Comparison of ENCODE assay signal across 9 mouse cellular contexts in the genomic region with DNA sequence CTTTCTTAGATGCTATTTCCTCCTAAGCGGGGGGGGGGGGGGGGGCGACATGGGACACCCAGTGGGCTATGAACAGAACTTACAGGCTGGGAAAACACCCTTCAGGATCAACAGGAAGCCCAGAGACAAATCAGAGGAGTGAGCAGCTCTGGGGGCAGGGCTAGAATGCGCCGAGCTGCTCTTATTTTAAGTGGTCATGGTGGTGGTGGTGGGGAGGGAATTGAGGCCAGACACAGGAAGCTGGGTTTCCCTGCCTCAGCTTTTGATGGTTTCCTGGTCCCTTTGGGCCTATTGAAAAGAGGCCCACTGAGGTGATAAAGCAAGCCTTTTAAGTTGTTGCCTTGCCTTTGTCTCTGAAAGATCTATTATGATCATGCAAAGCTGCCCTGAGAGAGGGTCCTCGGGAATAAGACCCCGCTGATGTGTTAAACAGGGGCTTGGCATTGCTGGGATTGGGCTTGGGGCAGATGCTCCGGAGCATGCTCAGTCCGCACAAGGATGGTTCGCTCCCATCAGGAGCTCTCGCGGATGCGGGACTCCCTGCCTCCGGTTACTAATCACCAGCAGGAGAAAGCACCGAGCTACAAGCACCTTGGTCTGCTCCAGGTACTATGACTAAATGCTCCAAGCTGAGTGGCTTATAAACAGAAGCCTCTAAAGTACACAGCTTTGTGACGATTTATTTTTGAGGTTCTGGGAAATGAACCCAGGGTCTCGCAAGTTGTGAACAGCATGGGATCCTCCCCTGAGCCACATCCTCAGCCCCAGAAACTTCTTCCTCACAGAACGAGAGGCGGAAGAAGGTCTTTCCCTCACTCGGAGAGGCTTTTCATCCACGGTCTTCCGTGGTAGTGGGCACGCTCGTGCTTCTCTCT. TPM values are rescaled to one million over a fixed set of nuclear protein-coding genes. Genes with fewer than 3 reads are reported as not detected.
DNase-seq lines count a peak whose midpoint lies in the region; ATAC-seq lines count a peak whose summit lies in the region.
"Had no signal": no experiment of that assay in that cellular context is flagged by ENCODE, and none has a peak within 500 bp of the region (broad histone marks: within the 10 kb centered on the region; RNA-seq: fewer than 3 reads in every experiment).

No protein-coding gene starts in this region.

- H3K9ac ChIP-seq in hindbrain, embryonic 13.5 days: no peak overlapping the region
- no peak overlapping the region for H3K9ac ChIP-seq in midbrain, embryonic 13.5 days (replicated peaks)

- peak; percentile 85 for DNase-seq in heart, adult 11 months
- DNase-seq in heart, adult 9 months (ENCODE audit: low spot score in 2 of 2): no peak
- peak; percentile 78 for DNase-seq in T-cell, adult 2 months (ENCODE audit: low spot score)
- no peak for DNase-seq in Muller cell, postnatal 12 days (ENCODE audit: inconsistent ontology term)
- no peak for DNase-seq in layer of hippocampus, postnatal 14 days (ENCODE audit: low spot score in 2 of 2)
- DNase-seq in urinary bladder, postnatal 25 days (ENCODE audit: low spot score): no peak
- DNase-seq: lung, postnatal 14 days had no signal

- H3K4me1 ChIP-seq in hindbrain, embryonic 13.5 days (replicated peaks): peaks cover 17% of the 10 kb centered on the region
- peaks cover 14% of the 10 kb centered on the region for H3K4me1 ChIP-seq in midbrain, embryonic 13.5 days (replicated peaks)

- H3K27me3 ChIP-seq in hindbrain, embryonic 13.5 days: no peaks in the 10 kb centered on the region
- H3K27me3 ChIP-seq in midbrain, embryonic 13.5 days: no peaks in the 10 kb centered on the region

- WGBS in hindbrain, embryonic 13.5 days: 37% methylated on average over 23 of the region's 23 CpGs
- 38% methylated on average over 23 of the region's 23 CpGs for WGBS in midbrain, embryonic 13.5 days

- no peak overlapping the region for H3K4me3 ChIP-seq in hindbrain, embryonic 13.5 days
- no peak overlapping the region for H3K4me3 ChIP-seq in midbrain, embryonic 13.5 days (replicated peaks)

- H3K4me2 ChIP-seq in hindbrain, embryonic 13.5 days: peak overlapping the region; percentile 27
- peak overlapping the region; percentile 35 for H3K4me2 ChIP-seq in midbrain, embryonic 13.5 days (replicated peaks)

- no peaks in the 10 kb centered on the region for H3K36me3 ChIP-seq in hindbrain, embryonic 13.5 days
- H3K36me3 ChIP-seq in midbrain, embryonic 13.5 days: no peaks in the 10 kb centered on the region

- H3K27ac ChIP-seq in hindbrain, embryonic 13.5 days: no peak overlapping the region; the same call in 1 of the 2 replicates
- no peak overlapping the region for H3K27ac ChIP-seq in midbrain, embryonic 13.5 days

- no peak for ATAC-seq in hindbrain, embryonic 13.5 days (ENCODE audit: low FRiP score)
- no peak for ATAC-seq in midbrain, embryonic 13.5 days

- H3K9me3 ChIP-seq in hindbrain, embryonic 13.5 days: no peaks in the 10 kb centered on the region
- no peaks in the 10 kb centered on the region for H3K9me3 ChIP-seq in midbrain, embryonic 13.5 days

RNA-seq across cellular contexts. Expression of gene Mxi1, which starts 46.2 kb away (rescaled TPM):
- polyA plus RNA-seq in hindbrain, embryonic 13.5 days (2015; fragmentation: Nextera tagmentation; extraction: Ambion mirVana): 39.7 and 54.5 TPM in 2 replicates
- polyA plus RNA-seq in midbrain, embryonic 13.5 days (2015; fragmentation: Nextera tagmentation; extraction: Ambion mirVana): 32.4 and 50.7 TPM in 2 replicates
- 10 to 100 TPM; 61.0 to 67.0 TPM for total RNA-seq in layer of hippocampus, postnatal 14 days (2021)

Comparison
In these comparisons a context has a peak if more than half of its experiments do, and no peak if none do; other contexts are left out.
1. DNase-seq: peak in heart, adult 11 months (single experiment) and T-cell, adult 2 months (single experiment); none in heart, adult 9 months (0 of 2), Muller cell, postnatal 12 days (single experiment), layer of hippocampus, postnatal 14 days (0 of 2) and urinary bladder, postnatal 25 days (single experiment).